Mouse (Mus musculus): ENCODE results near the gene Cx3cr1.

DNA sequence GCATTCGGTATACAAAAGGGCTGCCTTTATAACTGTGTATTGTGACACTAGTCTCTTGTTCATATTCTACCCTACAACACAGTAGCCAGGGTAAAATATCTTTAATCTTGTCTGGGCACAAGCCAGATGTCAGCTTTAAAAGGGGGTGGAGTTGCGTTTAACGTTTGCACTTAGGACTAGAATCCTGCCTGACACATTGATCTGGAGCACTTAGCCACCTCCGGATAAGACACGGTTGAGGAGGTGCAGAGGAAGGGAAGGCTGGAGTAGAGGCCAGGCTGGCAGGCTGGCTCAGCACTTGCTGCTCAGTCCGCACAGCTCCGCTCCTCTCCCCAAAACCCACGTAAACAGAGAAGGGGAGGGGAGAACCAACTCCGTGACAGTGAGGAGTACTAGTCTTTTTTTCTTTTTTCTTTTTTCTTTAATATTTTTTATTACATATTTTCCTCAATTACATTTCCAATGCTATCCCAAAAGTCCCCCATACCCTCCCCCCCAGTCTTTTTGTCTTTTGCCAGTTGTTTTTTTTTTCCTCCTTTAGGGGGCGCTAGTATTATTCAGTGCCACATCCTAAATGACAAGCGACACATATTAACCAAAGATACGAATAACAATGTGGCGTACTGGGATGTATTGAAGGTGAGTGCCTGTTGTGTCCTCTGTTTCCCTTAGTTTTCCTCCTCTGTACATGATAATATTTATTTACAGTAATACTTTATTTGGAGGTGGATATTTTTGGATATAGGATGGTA is 156.4 kb downstream of the Cx3cr1 start:
- TF ChIP-seq CTCF (IDR thresholded peaks at IDR 0.05; ENCODE audit: borderline replicate concordance, insufficient read depth, low read depth, low read length) (peak; percentile 0; the same call in 1 of the 2 replicates), POLR2A (IDR thresholded peaks at IDR 0.05; ENCODE audit: borderline replicate concordance, insufficient read depth, low read length) (no peak)
